In genomic region chr12:4016321-4016720, GRCm38 (mm10) we compare ENCODE assay signal across 12 mouse cellular contexts. TPM values are rescaled to one million over a fixed set of nuclear protein-coding genes. Genes with fewer than 3 reads are reported as not detected.
DNase-seq lines count a peak whose midpoint lies in the region; ATAC-seq and TF ChIP-seq lines count a peak whose summit lies in the region.
"Had no signal": no experiment of that assay in that cellular context is flagged by ENCODE, and none has a peak within 500 bp of the region (broad histone marks: within the 10 kb centered on the region; RNA-seq: fewer than 3 reads in every experiment).

No protein-coding gene starts in this region.

- no peaks in the 10 kb centered on the region for H3K27me3 ChIP-seq in forebrain, postnatal 0 days (ENCODE audit: insufficient read depth, low read length)
- H3K27me3 ChIP-seq in forebrain, embryonic 10.5 days (ENCODE audit: poor library complexity, severe bottlenecking): no peaks in the 10 kb centered on the region
- H3K27me3 ChIP-seq in heart, embryonic 16.5 days (ENCODE audit: control insufficient read depth, insufficient read depth, low read length): no peaks in the 10 kb centered on the region
- H3K27me3 ChIP-seq: liver, embryonic 15.5 days had no signal

- no peak overlapping the region for H3K9ac ChIP-seq in forebrain, postnatal 0 days
- no peak overlapping the region for H3K9ac ChIP-seq in heart, embryonic 16.5 days (ENCODE audit: low read length)
- H3K9ac ChIP-seq: liver, embryonic 15.5 days had no signal

- H3K9me3 ChIP-seq in forebrain, postnatal 0 days (ENCODE audit: low read length): no peaks in the 10 kb centered on the region
- H3K9me3 ChIP-seq in forebrain, embryonic 10.5 days: no peaks in the 10 kb centered on the region
- no peaks in the 10 kb centered on the region for H3K9me3 ChIP-seq in heart, embryonic 16.5 days (replicated peaks; ENCODE audit: control insufficient read depth, low read length)
- H3K9me3 ChIP-seq: liver, embryonic 15.5 days had no signal

- H3K36me3 ChIP-seq in forebrain, postnatal 0 days (ENCODE audit: insufficient read depth): no peaks in the 10 kb centered on the region
- no peaks in the 10 kb centered on the region for H3K36me3 ChIP-seq in forebrain, embryonic 10.5 days (replicated peaks)
- no peaks in the 10 kb centered on the region for H3K36me3 ChIP-seq in heart, embryonic 16.5 days (ENCODE audit: control insufficient read depth, insufficient read depth)
- H3K36me3 ChIP-seq: liver, embryonic 15.5 days had no signal

- 35% methylated on average over 7 of the region's 7 CpGs for WGBS in forebrain, postnatal 0 days
- WGBS in forebrain, embryonic 10.5 days: 84% methylated on average over 7 of the region's 7 CpGs
- WGBS in heart, embryonic 16.5 days: 17% methylated on average over 7 of the region's 7 CpGs

- ATAC-seq in forebrain, postnatal 0 days: no peak
- ATAC-seq in heart, embryonic 16.5 days (replicated peaks; ENCODE audit: extremely low read depth, insufficient read depth, low FRiP score): no peak
- ATAC-seq: activated CD4-positive, CD25-positive, alpha-beta regulatory T cell, adult 4 months had no signal

- no peak overlapping the region for H3K4me3 ChIP-seq in forebrain, postnatal 0 days (ENCODE audit: low read depth, low read length)
- no peak overlapping the region for H3K4me3 ChIP-seq in forebrain, embryonic 10.5 days
- no peak overlapping the region for H3K4me3 ChIP-seq in heart, embryonic 16.5 days (ENCODE audit: low read length)
- H3K4me3 ChIP-seq: erythroblast, embryonic 14.5 days; liver, embryonic 15.5 days had no signal

- peak; percentile 42 for DNase-seq in forebrain, postnatal 0 days
- no peak for DNase-seq in forebrain, embryonic 10.5 days (ENCODE audit: extremely low spot score, low spot score)
- peak; percentile 10 for DNase-seq in kidney, postnatal 14 days
- DNase-seq in kidney, postnatal 25 days: no peak
- peak; percentile 65 for DNase-seq in cerebellum, adult 9-11 months
- DNase-seq in lung, adult 18-20 months: no peak
- DNase-seq: thymus, postnatal 36 days had no signal

- no peak overlapping the region for H3K4me2 ChIP-seq in forebrain, postnatal 0 days (ENCODE audit: low read depth)
- no peak overlapping the region for H3K4me2 ChIP-seq in heart, embryonic 16.5 days (ENCODE audit: low read depth, low read length)
- H3K4me2 ChIP-seq: liver, embryonic 15.5 days had no signal

- H3K4me1 ChIP-seq in forebrain, postnatal 0 days (ENCODE audit: insufficient read depth): no peaks in the 10 kb centered on the region
- peaks cover 3% of the 10 kb centered on the region; the same call in 1 of the 2 replicates for H3K4me1 ChIP-seq in forebrain, embryonic 10.5 days
- H3K4me1 ChIP-seq in heart, embryonic 16.5 days (ENCODE audit: control insufficient read depth, insufficient read depth, low read length): peaks cover 15% of the 10 kb centered on the region
- H3K4me1 ChIP-seq: liver, embryonic 15.5 days had no signal

- TF ChIP-seq CTCF in forebrain, postnatal 0 days (IDR thresholded peaks at IDR 0.05; ENCODE audit: low read depth): no peak

- H3K27ac ChIP-seq in forebrain, postnatal 0 days (ENCODE audit: low read depth, low read length): no peak overlapping the region
- no peak overlapping the region for H3K27ac ChIP-seq in forebrain, embryonic 10.5 days
- H3K27ac ChIP-seq in heart, embryonic 16.5 days (ENCODE audit: low read length): peak overlapping the region; percentile 61
- H3K27ac ChIP-seq: kidney, postnatal 0 days; liver, embryonic 15.5 days had no signal

RNA-seq across cellular contexts. Expression of gene Efr3b, which starts 22.4 kb away (rescaled TPM):
- 65.7 and 86.6 TPM in 2 replicates for total RNA-seq in forebrain, postnatal 0 days (2014; rRNA removed)
- polyA plus RNA-seq in forebrain, postnatal 0 days (2015; fragmentation: Nextera tagmentation; extraction: Ambion mirVana): 16.5 and 25.5 TPM in 2 replicates
- polyA plus RNA-seq in forebrain, embryonic 10.5 days (2016; fragmentation: Nextera tagmentation; extraction: Ambion mirVana): 7.7 and 8.7 TPM in 2 replicates
- 4.6 and 5.4 TPM in 2 replicates for polyA plus RNA-seq in heart, embryonic 16.5 days (2015; fragmentation: Nextera tagmentation; extraction: Ambion mirVana)
- polyA plus RNA-seq: erythroblast, embryonic 14.5 days had no signal

Comparison
In these comparisons a context has a peak if more than half of its experiments do, and no peak if none do; other contexts are left out.
1. DNase-seq: peak in forebrain, postnatal 0 days (single experiment), kidney, postnatal 14 days (single experiment) and cerebellum, adult 9-11 months (single experiment); none in forebrain, embryonic 10.5 days (single experiment), kidney, postnatal 25 days (0 of 2) and lung, adult 18-20 months (0 of 2).